Mouse (Mus musculus): ENCODE measurements at regions not wholly inside any gene's neighbourhood (a gene's known extent, or its start where the extent isn't known, plus 50 kb on each side); places are given as distances from the start of the nearest gene placed in this dataset.

DNA sequence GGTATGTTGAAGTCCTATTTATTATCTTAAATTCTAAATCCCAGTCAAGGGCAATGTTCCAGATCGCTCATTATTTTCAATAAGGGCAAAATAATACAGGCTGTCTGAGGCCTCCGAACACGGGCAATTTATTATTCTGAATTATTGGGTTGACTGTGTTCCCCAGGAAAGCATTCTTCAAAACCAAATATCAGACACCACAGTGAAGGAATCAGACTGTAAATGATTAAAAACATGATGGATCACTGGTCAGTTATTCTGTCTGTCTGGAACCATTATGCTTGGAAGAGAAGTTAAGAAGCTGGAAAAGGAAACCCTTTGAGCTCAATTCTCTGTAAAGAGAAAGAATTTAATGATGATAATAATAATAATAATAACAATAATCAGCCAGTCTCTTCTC, 417.4 kb upstream of the Dcn start:
- TF ChIP-seq CTCF (IDR thresholded peaks at IDR 0.05) (no peak), EP300 (IDR thresholded peaks at IDR 0.05) (no peak)
